Mouse (Mus musculus) CD8-positive naive resting alpha-beta T cell, adult 57 days (primary cell): Measurements from ENCODE around the gene Rbbp8nl. TPM values are rescaled to one million over a fixed set of nuclear protein-coding genes. Genes with fewer than 3 reads are reported as not detected.

Experiments used
- total RNA-seq: library from RNA; stranded (reverse); gene quantifications from one replicate; pipeline ENCODE4 v1.2.4, GENCODE M21; 2023

Gene Rbbp8nl
- not detected for total RNA-seq

GRCm38 (mm10) chr2:180289440-180290108 lies at the start of gene Rbbp8nl:
Gene Rbbp8nl (minus strand): TSS chr2:180289879.

GRCm38 (mm10) chr2:180334551-180334986 lies 44.9 kb upstream of the Rbbp8nl start, which contains the start of gene Gata5:
Gene Gata5 (minus strand): TSS chr2:180334699.

DNA sequence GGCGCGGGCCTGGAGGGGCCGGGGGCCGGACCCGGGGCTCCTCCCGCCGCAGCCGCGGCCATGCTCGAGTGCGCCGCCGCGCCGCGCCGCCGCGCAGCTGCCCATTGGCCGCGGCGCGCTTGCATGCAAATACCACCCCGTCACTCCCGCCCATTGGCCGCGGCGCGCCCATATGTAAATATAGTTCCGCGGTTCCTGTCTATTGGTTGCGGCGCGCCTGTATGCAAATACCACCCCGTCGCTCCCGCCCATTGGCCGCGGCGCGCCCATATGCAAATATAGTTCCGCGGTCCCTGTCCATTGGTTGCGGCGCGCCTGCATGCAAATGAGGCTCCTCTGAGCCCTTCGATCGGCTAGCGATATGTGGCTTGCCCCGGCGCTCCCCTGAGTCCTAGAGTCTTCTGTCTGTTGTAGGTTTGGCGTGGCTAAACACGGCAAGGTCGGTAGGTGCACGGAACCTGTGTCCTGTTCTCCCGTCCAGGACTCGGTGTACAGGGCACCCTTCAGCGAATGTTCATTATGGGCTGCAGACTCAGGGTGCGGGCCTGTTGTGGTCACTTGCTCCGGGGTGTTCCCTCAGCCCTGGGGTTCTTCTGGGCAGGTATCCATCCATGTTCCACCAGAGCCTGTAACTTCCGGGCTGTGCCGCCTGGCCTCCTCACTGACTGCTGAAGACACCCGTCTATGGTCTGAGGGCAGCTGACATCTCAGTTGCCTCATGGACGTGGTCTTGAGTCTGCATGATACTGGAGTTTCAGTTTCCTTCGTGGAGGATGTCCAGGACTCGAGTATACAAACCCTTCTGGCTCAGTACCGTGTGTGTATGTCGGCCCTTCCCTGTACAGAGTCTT lies 16.1 kb downstream of the Rbbp8nl start, which contains the start of gene Cables2:
Gene Cables2, minus strand, starts transcription at position 103 of the 851 bp plus-strand sequence.

DNA sequence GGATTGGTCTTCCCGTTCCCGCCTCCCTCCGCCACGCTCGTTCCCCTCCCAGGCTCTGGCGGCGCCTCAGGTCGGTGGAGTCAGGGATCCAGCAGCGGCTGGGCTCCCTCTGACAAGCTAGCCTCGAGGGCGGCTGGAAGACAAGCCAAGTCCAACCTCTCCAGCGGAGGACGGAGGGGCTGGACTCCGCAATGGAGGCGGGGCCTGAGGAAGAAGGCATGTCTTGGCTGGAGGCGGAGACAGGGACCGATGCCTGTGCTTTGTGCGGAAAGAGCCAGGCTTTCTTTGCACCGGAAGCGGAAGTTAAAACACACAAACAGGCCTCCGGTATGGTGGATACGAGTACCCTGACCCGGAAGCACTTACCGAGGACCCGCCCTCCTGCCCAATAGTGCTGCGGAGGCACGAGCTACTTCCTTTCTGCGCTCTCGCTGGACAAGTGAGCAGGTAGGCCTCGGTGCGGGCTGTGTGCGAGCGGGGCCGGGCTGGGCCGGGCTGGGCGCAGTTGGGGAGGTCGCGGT lies 32.6 kb downstream of the Rbbp8nl start, which contains the start of gene Rps21:
Gene Rps21, plus strand, starts transcription at position 377 of the 521 bp plus-strand sequence.

Other genes starting within 250 kb of the Rbbp8nl start
- gene Psma7, start 247.4 kb downstream of the Rbbp8nl start, total RNA-seq: 141 TPM
- gene Ss18l1, start 247.4 kb downstream of the Rbbp8nl start, total RNA-seq: 5.2 TPM
- gene Mtg2, start 219.3 kb downstream of the Rbbp8nl start, total RNA-seq: 25.2 TPM
- not detected for gene Hrh3, start 185.4 kb downstream of the Rbbp8nl start, total RNA-seq
- gene Osbpl2, start 170.6 kb downstream of the Rbbp8nl start, total RNA-seq: 32.3 TPM
- 98.2 TPM for gene Adrm1, start 118.4 kb downstream of the Rbbp8nl start, total RNA-seq
- 0.03 TPM for gene Lama5, start 64.0 kb downstream of the Rbbp8nl start, total RNA-seq
- 2,859 TPM for gene Rps21, start 32.5 kb downstream of the Rbbp8nl start, total RNA-seq
- 39.2 TPM for gene Cables2, start 16.4 kb downstream of the Rbbp8nl start, total RNA-seq
- not detected for gene Gata5, start 44.8 kb upstream of the Rbbp8nl start, total RNA-seq
- 3.3 TPM for gene Slco4a1, start 166.4 kb upstream of the Rbbp8nl start, total RNA-seq
- gene Ntsr1, start 210.1 kb upstream of the Rbbp8nl start, total RNA-seq: not detected